Mouse (Mus musculus): ENCODE results near the gene Fgd6. TPM values are rescaled to one million over a fixed set of nuclear protein-coding genes. Genes with fewer than 3 reads are reported as not detected.

Fgd6 gene
- polyA plus RNA-seq, 1 experiment: 12.1 TPM

DNA sequence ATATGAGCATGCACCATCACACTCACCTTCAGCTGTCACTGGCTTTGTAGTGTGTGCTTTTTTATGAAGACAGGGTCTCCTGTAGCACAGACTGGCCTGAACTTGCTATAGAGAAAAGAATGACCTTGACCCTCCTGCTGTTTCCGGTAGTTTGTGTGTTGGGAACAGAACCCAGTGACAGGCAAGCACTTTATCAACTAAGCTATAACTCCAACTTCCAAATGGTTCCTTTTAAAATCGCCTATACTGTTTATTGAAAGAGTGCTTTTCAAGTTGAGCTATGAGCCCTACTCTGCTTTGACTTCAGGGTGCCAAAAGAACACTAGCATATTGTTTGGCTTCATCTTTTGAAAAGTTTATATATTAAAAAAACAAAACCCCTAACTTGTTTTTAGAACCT lies 24.8 kb upstream of the Fgd6 start:
- Histone ChIP-seq H3K36me3 (ENCODE audit: control insufficient read depth, insufficient read depth, low read length) (no peaks in the 10 kb centered on the region), H3K4me3 (ENCODE audit: control insufficient read depth, low read depth, low read length) (no peak overlapping the region), H3K27me3 (ENCODE audit: control insufficient read depth, insufficient read depth, low read length) (no peaks in the 10 kb centered on the region), H3K27ac (ENCODE audit: control insufficient read depth, insufficient read depth, low read depth, low read length) (no peak overlapping the region), H3K4me1 (ENCODE audit: control insufficient read depth, insufficient read depth, low read length) (no peaks in the 10 kb centered on the region)
- no peak for TF ChIP-seq CTCF (IDR thresholded peaks at IDR 0.05; ENCODE audit: control insufficient read depth, insufficient read depth, insufficient replicate concordance, low read depth, low read length)
- TF ChIP-seq POLR2A (IDR thresholded peaks at IDR 0.05; ENCODE audit: control insufficient read depth, low read depth, low read length): no peak

DNA sequence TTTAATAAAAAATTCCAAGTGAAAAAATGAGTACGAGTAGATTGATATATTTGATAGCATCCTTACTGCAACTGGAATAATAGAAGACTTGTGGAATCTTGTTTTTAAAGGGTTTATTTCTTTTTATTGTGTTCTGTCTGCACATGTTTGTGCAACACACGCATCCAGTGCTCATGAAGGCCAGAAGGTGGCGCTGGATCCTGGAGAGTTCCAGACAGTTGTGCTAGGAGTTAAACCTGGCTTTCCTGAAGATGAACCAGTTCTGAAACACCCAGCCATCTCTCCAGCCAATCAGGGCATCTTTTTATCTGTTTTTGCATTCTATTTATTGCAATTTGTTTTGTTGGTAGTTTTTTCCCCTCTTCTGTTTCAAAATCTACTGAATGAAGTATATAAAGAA lies 22.6 kb upstream of the Fgd6 start:
- H3K4me1 ChIP-seq (ENCODE audit: control insufficient read depth, insufficient read depth, low read length): no peaks in the 10 kb centered on the region
- H3K36me3 ChIP-seq (ENCODE audit: control insufficient read depth, insufficient read depth, low read length): no peaks in the 10 kb centered on the region
- no peak overlapping the region for H3K27ac ChIP-seq (ENCODE audit: control insufficient read depth, insufficient read depth, low read depth, low read length)
- no peaks in the 10 kb centered on the region for H3K27me3 ChIP-seq (ENCODE audit: control insufficient read depth, insufficient read depth, low read length)
- no peak overlapping the region for H3K4me3 ChIP-seq (ENCODE audit: control insufficient read depth, low read depth, low read length)
- TF ChIP-seq CTCF (IDR thresholded peaks at IDR 0.05; ENCODE audit: control insufficient read depth, insufficient read depth, insufficient replicate concordance, low read depth, low read length) (peak; percentile 42; the same call in 1 of the 2 replicates), POLR2A (IDR thresholded peaks at IDR 0.05; ENCODE audit: control insufficient read depth, low read depth, low read length) (no peak)

DNA sequence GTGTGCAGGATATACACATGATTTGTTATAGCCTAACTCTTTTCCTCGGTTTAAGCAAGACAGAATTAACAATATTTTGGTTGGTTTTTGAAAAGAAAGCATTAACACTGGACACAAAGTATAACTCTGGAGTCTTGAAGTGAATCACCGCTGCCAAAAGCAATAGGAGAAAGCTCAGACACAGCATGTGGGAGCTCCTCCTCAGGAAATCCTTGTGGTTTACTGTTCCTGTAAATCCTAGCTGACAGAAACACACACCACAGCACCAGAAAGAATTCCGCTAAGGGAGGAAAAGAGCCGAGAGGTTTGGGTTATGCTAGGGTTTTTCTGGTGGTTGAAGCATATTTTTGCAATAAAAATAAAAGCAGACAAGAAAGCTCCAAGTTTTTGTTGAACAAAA lies 21.6 kb upstream of the Fgd6 start:
- Histone ChIP-seq H3K4me1 (ENCODE audit: control insufficient read depth, insufficient read depth, low read length) (no peaks in the 10 kb centered on the region), H3K27me3 (ENCODE audit: control insufficient read depth, insufficient read depth, low read length) (no peaks in the 10 kb centered on the region), H3K4me3 (ENCODE audit: control insufficient read depth, low read depth, low read length) (no peak overlapping the region), H3K36me3 (ENCODE audit: control insufficient read depth, insufficient read depth, low read length) (no peaks in the 10 kb centered on the region), H3K27ac (ENCODE audit: control insufficient read depth, insufficient read depth, low read depth, low read length) (no peak overlapping the region)
- no peak for TF ChIP-seq POLR2A (IDR thresholded peaks at IDR 0.05; ENCODE audit: control insufficient read depth, low read depth, low read length)
- TF ChIP-seq CTCF (IDR thresholded peaks at IDR 0.05; ENCODE audit: control insufficient read depth, insufficient read depth, insufficient replicate concordance, low read depth, low read length): no peak

- no peak for TF ChIP-seq POLR2A (IDR thresholded peaks at IDR 0.05; ENCODE audit: control insufficient read depth, low read depth, low read length)
- TF ChIP-seq CTCF (IDR thresholded peaks at IDR 0.05; ENCODE audit: control insufficient read depth, insufficient read depth, insufficient replicate concordance, low read depth, low read length): no peak
- no peak overlapping the region for H3K4me3 ChIP-seq (ENCODE audit: control insufficient read depth, low read depth, low read length)
Measured at GRCm38 (mm10) chr10:94017455-94017854, 18.3 kb upstream of the Fgd6 start.

GRCm38 (mm10) chr10:94020587-94020986 lies 15.2 kb upstream of the Fgd6 start:
- no peak overlapping the region for H3K4me3 ChIP-seq (ENCODE audit: control insufficient read depth, low read depth, low read length)
- no peaks in the 10 kb centered on the region for H3K4me1 ChIP-seq (ENCODE audit: control insufficient read depth, insufficient read depth, low read length)
- no peak for TF ChIP-seq CTCF (IDR thresholded peaks at IDR 0.05; ENCODE audit: control insufficient read depth, insufficient read depth, insufficient replicate concordance, low read depth, low read length)
- TF ChIP-seq POLR2A (IDR thresholded peaks at IDR 0.05; ENCODE audit: control insufficient read depth, low read depth, low read length): no peak
- no peaks in the 10 kb centered on the region for H3K27me3 ChIP-seq (ENCODE audit: control insufficient read depth, insufficient read depth, low read length)
- H3K36me3 ChIP-seq (ENCODE audit: control insufficient read depth, insufficient read depth, low read length): no peaks in the 10 kb centered on the region
- H3K27ac ChIP-seq (ENCODE audit: control insufficient read depth, insufficient read depth, low read depth, low read length): no peak overlapping the region

More at GRCm38 (mm10) chr10:94017455-94017854, 18.3 kb upstream of the Fgd6 start:
- Histone ChIP-seq H3K36me3 (ENCODE audit: control insufficient read depth, insufficient read depth, low read length) (no peaks in the 10 kb centered on the region), H3K4me1 (ENCODE audit: control insufficient read depth, insufficient read depth, low read length) (no peaks in the 10 kb centered on the region), H3K27me3 (ENCODE audit: control insufficient read depth, insufficient read depth, low read length) (no peaks in the 10 kb centered on the region), H3K27ac (ENCODE audit: control insufficient read depth, insufficient read depth, low read depth, low read length) (no peak overlapping the region)

GRCm38 (mm10) chr10:94021059-94021458 lies 14.7 kb upstream of the Fgd6 start:
- TF ChIP-seq CTCF (IDR thresholded peaks at IDR 0.05; ENCODE audit: control insufficient read depth, insufficient read depth, insufficient replicate concordance, low read depth, low read length): no peak
- TF ChIP-seq POLR2A (IDR thresholded peaks at IDR 0.05; ENCODE audit: control insufficient read depth, low read depth, low read length): no peak
- Histone ChIP-seq H3K4me1 (ENCODE audit: control insufficient read depth, insufficient read depth, low read length) (no peaks in the 10 kb centered on the region), H3K4me3 (ENCODE audit: control insufficient read depth, low read depth, low read length) (no peak overlapping the region), H3K27me3 (ENCODE audit: control insufficient read depth, insufficient read depth, low read length) (no peaks in the 10 kb centered on the region), H3K36me3 (ENCODE audit: control insufficient read depth, insufficient read depth, low read length) (no peaks in the 10 kb centered on the region), H3K27ac (ENCODE audit: control insufficient read depth, insufficient read depth, low read depth, low read length) (no peak overlapping the region)

- H3K4me1 ChIP-seq (ENCODE audit: control insufficient read depth, insufficient read depth, low read length): no peaks in the 10 kb centered on the region
- no peak overlapping the region for H3K4me3 ChIP-seq (ENCODE audit: control insufficient read depth, low read depth, low read length)
- no peaks in the 10 kb centered on the region for H3K27me3 ChIP-seq (ENCODE audit: control insufficient read depth, insufficient read depth, low read length)
- no peak for TF ChIP-seq CTCF (IDR thresholded peaks at IDR 0.05; ENCODE audit: control insufficient read depth, insufficient read depth, insufficient replicate concordance, low read depth, low read length)
- no peaks in the 10 kb centered on the region for H3K36me3 ChIP-seq (ENCODE audit: control insufficient read depth, insufficient read depth, low read length)
- H3K27ac ChIP-seq (ENCODE audit: control insufficient read depth, insufficient read depth, low read depth, low read length): no peak overlapping the region
Measured at GRCm38 (mm10) chr10:94025079-94025478, 10.7 kb upstream of the Fgd6 start.

DNA sequence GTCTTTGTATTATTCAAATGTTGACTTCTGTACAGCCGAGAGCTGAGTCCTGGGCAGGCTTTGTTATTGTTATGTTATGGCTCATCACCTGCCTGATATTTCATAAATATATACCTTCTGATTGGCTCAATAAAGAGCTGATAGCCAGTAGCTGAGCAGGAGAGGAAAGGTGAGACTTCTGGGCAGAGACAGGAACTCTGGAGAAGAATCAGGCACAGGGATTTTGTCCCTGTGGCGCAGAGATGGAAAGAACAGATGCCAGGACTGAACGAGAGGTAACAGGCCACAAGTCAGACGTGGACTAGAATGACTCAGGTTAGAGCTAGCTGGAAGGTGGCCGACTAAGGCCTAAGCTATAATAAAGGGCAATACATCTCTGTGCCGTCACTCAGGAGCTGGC lies 7.3 kb upstream of the Fgd6 start:
- H3K4me3 ChIP-seq (ENCODE audit: control insufficient read depth, low read depth, low read length): no peak overlapping the region
- TF ChIP-seq CTCF (IDR thresholded peaks at IDR 0.05; ENCODE audit: control insufficient read depth, insufficient read depth, insufficient replicate concordance, low read depth, low read length): no peak
- TF ChIP-seq POLR2A (IDR thresholded peaks at IDR 0.05; ENCODE audit: control insufficient read depth, low read depth, low read length): no peak
- no peak overlapping the region for H3K27ac ChIP-seq (ENCODE audit: control insufficient read depth, insufficient read depth, low read depth, low read length)
- H3K36me3 ChIP-seq (ENCODE audit: control insufficient read depth, insufficient read depth, low read length): no peaks in the 10 kb centered on the region
- no peaks in the 10 kb centered on the region for H3K4me1 ChIP-seq (ENCODE audit: control insufficient read depth, insufficient read depth, low read length)
- no peaks in the 10 kb centered on the region for H3K27me3 ChIP-seq (ENCODE audit: control insufficient read depth, insufficient read depth, low read length)

All from testis, adult 2 months (tissue).